Mouse (Mus musculus): ENCODE results near the gene Olfr159.

GRCm38 (mm10) chr4:43733186-43733585 is 37.6 kb downstream of the Olfr159 start:
- TF ChIP-seq POLR2A (IDR thresholded peaks at IDR 0.05; ENCODE audit: insufficient read depth, low read depth, low read length) (no peak; the same call in 1 of the 2 replicates), CTCF (IDR thresholded peaks at IDR 0.05) (no peak)
